Mouse (Mus musculus): ENCODE data around the gene Lap3.

- TF ChIP-seq CTCF (IDR thresholded peaks at IDR 0.05; ENCODE audit: low read depth) (no peak), EP300 (IDR thresholded peaks at IDR 0.05; ENCODE audit: low read depth) (no peak)
Measured at GRCm38 (mm10) chr5:45481125-45481524, 12.0 kb upstream of the Lap3 start.
